Mouse (Mus musculus) liver, embryonic 12.5 days (tissue): ENCODE results near the gene Larp4. TPM values are rescaled to one million over a fixed set of nuclear protein-coding genes. Genes with fewer than 3 reads are reported as not detected.
"Not testable (repeated sequence)": the region's sequence is repeated elsewhere in the genome, so short reads cannot be mapped to it uniquely, and the experiment has no call there.

Source experiments
- ATAC-seq: fragments of 200-750 bp; cut with Nextera tagmentation; 2 replicates; pipeline ENCODE4 v1.8.0; 2017; ENCODE audit warnings: moderate number of reproducible peaks, mild to moderate bottlenecking, moderate library complexity
- H3K27ac ChIP-seq: fragments of 300-500 bp; sonication (generic); 2 replicates; pipeline ENCODE4 v1.5.1; 2016; ENCODE audit warnings: mild to moderate bottlenecking
- H3K27me3 ChIP-seq: fragments of 300-500 bp; sonication (generic); replicated peaks from 2 replicates; pipeline ENCODE4 v1.6.1; 2016; ENCODE audit warnings: mild to moderate bottlenecking, moderate library complexity
- H3K36me3 ChIP-seq: fragments of 300-500 bp; sonication (generic); 2 replicates; pipeline ENCODE4 v1.6.1; 2016; ENCODE audit warnings: mild to moderate bottlenecking, moderate library complexity
- H3K4me1 ChIP-seq: fragments of 300-500 bp; sonication (generic); 2 replicates; pipeline ENCODE4 v1.6.1; 2016
- H3K4me2 ChIP-seq: fragments of 300-500 bp; sonication (generic); 2 replicates; pipeline ENCODE4 v1.6.1; 2016; ENCODE audit warnings: mild to moderate bottlenecking, moderate library complexity
- H3K4me3 ChIP-seq: fragments of 300-500 bp; sonication (generic); 2 replicates; pipeline ENCODE4 v1.5.1; 2016; ENCODE audit warnings: mild to moderate bottlenecking, moderate library complexity
- H3K9ac ChIP-seq: fragments of 300-500 bp; sonication (generic); 2 replicates; pipeline ENCODE4 v1.6.1; 2016; ENCODE audit warnings: mild to moderate bottlenecking, moderate library complexity
- H3K9me3 ChIP-seq: fragments of 300-500 bp; sonication (generic); replicated peaks from 2 replicates; pipeline ENCODE4 v1.6.1; 2016; ENCODE audit warnings: mild to moderate bottlenecking, moderate library complexity
- WGBS: fragments of 180-500 bp; shearing (Covaris S2); methylation state at CpG from one replicate; pipeline ENCODE4 v1.1.7; 2016; ENCODE audit not compliant: insufficient replicate concordance; 5-methylcytosine and 5-hydroxymethylcytosine counted together
- polyA plus RNA-seq: library from polyadenylated mRNA; unstranded; fragments of >200 nt; fragmentation: Nextera tagmentation; extraction: Ambion mirVana; gene quantifications from 2 replicates; pipeline ENCODE4 v1.2.1, GENCODE M21; 2016

The Larp4 gene
- polyA plus RNA-seq, 1 experiment from 2014 or later, result 33.1 TPM

GRCm38 (mm10) chr15:99972989-99973911 is 3.4 kb downstream of the Larp4 start:
- Histone ChIP-seq H3K4me1 (peaks cover 40% of the 10 kb centered on the region), H3K27me3 (no peaks in the 10 kb centered on the region), H3K4me2 (peak overlapping the region; percentile 85), H3K9ac (peak overlapping the region; percentile 96), H3K9me3 (no peaks in the 10 kb centered on the region), H3K27ac (peak overlapping the region; percentile 95), H3K36me3 (0 out of 2 replicates have a peak, but pooled peaks cover 3% of the 10 kb centered on the region), H3K4me3 (peak overlapping the region; percentile 96)
- ATAC-seq, result peak; percentile 79
- WGBS, result under 1% methylated on average over 81 of the region's 84 CpGs

GRCm38 (mm10) chr15:99974476-99975220 is 4.8 kb downstream of the Larp4 start:
- ATAC-seq, result no peak
- H3K4me3 ChIP-seq, result peak overlapping the region; percentile 27; the same call in 1 of the 2 replicates

GRCm38 (mm10) chr15:99976121-99976520 is 6.3 kb downstream of the Larp4 start:
- not testable (repeated sequence) for H3K4me2 ChIP-seq, H3K4me3 ChIP-seq, ATAC-seq, H3K9me3 ChIP-seq, H3K36me3 ChIP-seq, H3K9ac ChIP-seq, H3K27me3 ChIP-seq
- 68% methylated on average over 2 of the region's 2 CpGs for WGBS
- H3K27ac ChIP-seq, result 0 out of 2 replicates have a peak overlapping the region, but pooled peaks have one; percentile 7
- peaks cover 31% of the 10 kb centered on the region for H3K4me1 ChIP-seq

More at GRCm38 (mm10) chr15:99974476-99975220, 4.8 kb downstream of the Larp4 start:
- peak overlapping the region; percentile 96; the same call in 1 of the 2 replicates for H3K9ac ChIP-seq
- H3K36me3 ChIP-seq, result 0 out of 2 replicates have a peak, but pooled peaks cover 3% of the 10 kb centered on the region
- peaks cover 35% of the 10 kb centered on the region for H3K4me1 ChIP-seq
- H3K27me3 ChIP-seq, result no peaks in the 10 kb centered on the region
- 58% methylated on average over 2 of the region's 2 CpGs for WGBS
- peak overlapping the region; percentile 85 for H3K4me2 ChIP-seq
- no peaks in the 10 kb centered on the region for H3K9me3 ChIP-seq
- no peak overlapping the region for H3K27ac ChIP-seq

- ATAC-seq, result no peak
- Histone ChIP-seq H3K36me3 (0 out of 2 replicates have a peak, but pooled peaks cover 3% of the 10 kb centered on the region), H3K27me3 (no peaks in the 10 kb centered on the region), H3K4me2 (no peak overlapping the region), H3K27ac (no peak overlapping the region), H3K4me1 (peaks cover 16% of the 10 kb centered on the region), H3K9me3 (no peaks in the 10 kb centered on the region), H3K9ac (no peak overlapping the region), H3K4me3 (no peak overlapping the region)
- WGBS, result 75% methylated on average over 1 of the region's 1 CpGs
Observed at GRCm38 (mm10) chr15:99979266-99979665, 9.4 kb downstream of the Larp4 start.

DNA sequence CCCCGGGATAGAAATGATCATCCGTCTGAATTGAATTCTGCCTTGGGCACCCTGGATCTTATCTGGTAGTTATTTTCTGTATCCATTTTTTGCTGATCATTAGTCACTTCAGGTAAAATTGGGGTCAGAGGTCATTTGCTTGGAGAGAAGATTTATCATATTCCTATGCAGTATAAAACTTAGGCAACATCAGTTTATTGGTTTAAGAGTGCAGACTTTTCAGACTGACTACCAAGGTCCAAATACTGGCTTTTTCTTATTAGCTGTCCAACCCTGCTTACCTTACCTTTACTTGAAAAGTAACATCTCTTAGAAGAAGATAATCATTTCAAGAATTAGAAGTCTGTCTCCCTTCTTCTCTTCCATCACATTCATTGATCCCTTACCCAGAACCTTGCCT is 9.8 kb downstream of the Larp4 start:
- no peak overlapping the region for H3K4me2 ChIP-seq
- WGBS, result 80% methylated on average over 2 of the region's 2 CpGs
- H3K9me3 ChIP-seq, result no peaks in the 10 kb centered on the region
- no peaks in the 10 kb centered on the region for H3K27me3 ChIP-seq
- no peak overlapping the region for H3K4me3 ChIP-seq
- ATAC-seq, result no peak
- 0 out of 2 replicates have a peak, but pooled peaks cover 3% of the 10 kb centered on the region for H3K36me3 ChIP-seq
- no peak overlapping the region for H3K9ac ChIP-seq
- no peak overlapping the region for H3K27ac ChIP-seq
- H3K4me1 ChIP-seq, result peaks cover 11% of the 10 kb centered on the region

GRCm38 (mm10) chr15:99993100-99993499 is 23.2 kb downstream of the Larp4 start:
- Histone ChIP-seq H3K27ac (no peak overlapping the region), H3K36me3 (peaks cover 76% of the 10 kb centered on the region), H3K9me3 (no peaks in the 10 kb centered on the region), H3K9ac (no peak overlapping the region), H3K4me3 (no peak overlapping the region), H3K4me2 (no peak overlapping the region), H3K27me3 (no peaks in the 10 kb centered on the region), H3K4me1 (no peaks in the 10 kb centered on the region)
- ATAC-seq, result no peak
- 96% methylated on average over 1 of the region's 1 CpGs for WGBS

DNA sequence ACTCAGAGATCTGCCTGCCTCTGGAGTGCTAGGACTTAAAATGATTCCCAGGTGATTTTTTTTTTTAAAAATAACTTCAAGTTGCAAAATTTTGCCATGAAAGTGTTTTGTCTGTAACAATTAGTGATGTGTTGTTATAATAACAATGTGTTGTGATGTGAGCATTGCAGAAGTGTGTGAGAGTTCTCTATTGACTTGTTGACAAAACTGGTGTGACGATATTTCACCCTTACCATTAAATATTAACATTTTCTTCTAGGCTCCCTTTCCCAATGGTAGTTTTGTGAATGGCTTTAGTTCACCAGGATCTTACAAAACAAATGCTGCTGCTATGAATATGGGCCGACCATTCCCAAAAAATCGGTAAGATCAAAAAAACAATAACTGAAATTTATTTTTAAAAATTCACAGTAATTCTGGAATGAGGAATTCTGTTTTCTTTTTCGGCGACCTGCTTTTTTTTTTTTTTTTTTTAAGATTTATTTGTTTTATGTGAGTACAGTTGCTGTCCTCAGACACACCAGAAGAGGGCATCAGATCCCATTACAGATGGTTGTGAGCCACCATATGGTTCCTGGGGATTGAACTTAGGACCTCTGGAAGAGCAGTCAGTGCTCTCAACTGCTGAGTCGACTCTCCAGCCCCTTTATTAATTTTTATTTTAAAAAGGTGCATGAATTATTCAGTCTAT is 27.4 kb downstream of the Larp4 start:
- Histone ChIP-seq H3K4me3 (no peak overlapping the region), H3K4me2 (no peak overlapping the region), H3K27ac (no peak overlapping the region), H3K4me1 (no peaks in the 10 kb centered on the region), H3K9me3 (no peaks in the 10 kb centered on the region), H3K9ac (no peak overlapping the region), H3K36me3 (peaks cover 79% of the 10 kb centered on the region), H3K27me3 (no peaks in the 10 kb centered on the region)
- WGBS, result 84% methylated on average over 6 of the region's 6 CpGs
- no peak for ATAC-seq

DNA sequence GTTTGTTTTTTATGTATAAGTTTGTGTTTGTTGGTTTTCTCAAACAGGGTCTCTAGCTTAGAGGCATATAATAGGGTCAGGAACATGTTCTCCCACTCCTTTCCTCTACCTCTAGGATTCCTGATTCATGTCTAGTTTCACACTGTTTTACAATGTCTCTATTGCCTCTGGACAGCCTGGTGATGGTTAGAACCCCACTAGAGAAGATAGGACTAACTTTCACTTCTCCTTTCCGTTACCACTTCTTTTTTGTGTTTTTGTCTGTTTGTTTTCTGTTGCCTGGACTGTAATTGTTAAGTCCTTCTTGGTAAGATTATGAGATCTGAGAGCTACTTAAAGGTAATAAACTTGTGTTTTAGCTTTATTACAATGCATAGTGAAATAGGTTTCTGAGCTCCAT is 29.5 kb downstream of the Larp4 start:
- Histone ChIP-seq H3K9me3 (no peaks in the 10 kb centered on the region), H3K36me3 (peaks cover 85% of the 10 kb centered on the region), H3K27me3 (no peaks in the 10 kb centered on the region), H3K4me1 (no peaks in the 10 kb centered on the region), H3K4me3 (no peak overlapping the region), H3K27ac (no peak overlapping the region), H3K4me2 (no peak overlapping the region), H3K9ac (no peak overlapping the region)
- 83% methylated on average over 1 of the region's 1 CpGs for whole genome bisulfite sequencing
- no peak for ATAC-seq

GRCm38 (mm10) chr15:100004677-100005273 is 34.9 kb downstream of the Larp4 start:
- Histone ChIP-seq H3K4me2 (no peak overlapping the region), H3K27ac (no peak overlapping the region), H3K9ac (no peak overlapping the region), H3K36me3 (peaks cover 93% of the 10 kb centered on the region), H3K27me3 (no peaks in the 10 kb centered on the region), H3K4me3 (no peak overlapping the region), H3K4me1 (no peaks in the 10 kb centered on the region), H3K9me3 (no peaks in the 10 kb centered on the region)
- WGBS, result 74% methylated on average over 7 of the region's 7 CpGs
- no peak for ATAC-seq

DNA sequence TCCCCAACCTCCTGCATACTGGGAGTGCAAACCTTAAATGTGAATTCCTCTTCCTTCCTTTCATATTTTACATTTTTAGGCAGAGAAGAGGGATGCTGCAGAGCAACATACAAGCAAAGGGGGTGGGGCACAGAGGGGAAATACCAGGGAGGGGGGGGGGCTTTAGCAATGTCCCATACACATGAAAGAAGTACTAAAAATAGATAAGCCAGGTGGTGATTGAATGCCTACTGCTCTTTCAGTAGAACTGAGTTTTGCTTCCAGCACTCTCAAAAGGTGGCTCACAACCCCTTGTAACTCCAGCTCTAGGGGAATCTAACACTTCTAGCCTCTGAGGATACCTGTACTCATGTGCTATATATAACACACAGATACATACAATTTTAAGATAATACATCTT is 36.3 kb downstream of the Larp4 start:
- H3K4me1 ChIP-seq, result no peaks in the 10 kb centered on the region
- no peak overlapping the region for H3K27ac ChIP-seq
- ATAC-seq, result no peak
- H3K4me2 ChIP-seq, result no peak overlapping the region
- H3K27me3 ChIP-seq, result no peaks in the 10 kb centered on the region
- H3K4me3 ChIP-seq, result no peak overlapping the region
- no peak overlapping the region for H3K9ac ChIP-seq
- H3K36me3 ChIP-seq, result peaks cover 97% of the 10 kb centered on the region
- H3K9me3 ChIP-seq, result no peaks in the 10 kb centered on the region

- H3K27ac ChIP-seq, result no peak overlapping the region
- peaks cover 1% of the 10 kb centered on the region; the same call in 1 of the 2 replicates for H3K4me1 ChIP-seq
- no peak for ATAC-seq
- no peaks in the 10 kb centered on the region for H3K9me3 ChIP-seq
- 74% methylated on average over 6 of the region's 6 CpGs for WGBS
- H3K9ac ChIP-seq, result no peak overlapping the region
- H3K36me3 ChIP-seq, result peaks cover 14% of the 10 kb centered on the region
- H3K4me3 ChIP-seq, result no peak overlapping the region
- no peaks in the 10 kb centered on the region for H3K27me3 ChIP-seq
- H3K4me2 ChIP-seq, result no peak overlapping the region
Observed at GRCm38 (mm10) chr15:100018280-100018899, 48.5 kb downstream of the Larp4 start.
